Mouse (Mus musculus): Measurements from ENCODE around the gene Il31.
A peak's percentile ranks its signal among the peaks of the same experiment; 100 is the strongest.

Il31 gene

DNA sequence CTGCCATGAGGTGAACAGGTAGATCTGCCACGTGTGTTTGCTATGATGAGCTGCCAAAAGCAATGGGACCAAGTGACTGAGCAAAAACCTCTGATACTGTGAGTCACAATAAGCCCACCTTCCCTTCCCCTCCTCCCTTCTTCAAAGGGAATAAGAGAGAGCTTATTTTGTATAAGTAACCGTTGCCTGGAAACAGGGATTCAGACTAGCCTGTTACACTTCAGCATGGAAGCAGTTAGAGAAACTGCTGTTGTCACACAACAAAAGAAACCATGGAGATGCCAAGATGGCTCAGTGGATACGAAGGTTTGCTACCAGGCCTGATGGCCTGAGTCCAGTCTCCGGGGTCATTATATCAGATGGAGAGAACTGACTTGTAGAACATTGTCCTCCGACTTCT is 15.5 kb downstream of the Il31 start:
- no peak for DNase-seq (ENCODE audit: low read depth, low spot score)

- DNase-seq (ENCODE audit: low read depth, low spot score) = no peak
Measured at GRCm38 (mm10) chr5:123470784-123471400, 18.4 kb downstream of the Il31 start.

DNA sequence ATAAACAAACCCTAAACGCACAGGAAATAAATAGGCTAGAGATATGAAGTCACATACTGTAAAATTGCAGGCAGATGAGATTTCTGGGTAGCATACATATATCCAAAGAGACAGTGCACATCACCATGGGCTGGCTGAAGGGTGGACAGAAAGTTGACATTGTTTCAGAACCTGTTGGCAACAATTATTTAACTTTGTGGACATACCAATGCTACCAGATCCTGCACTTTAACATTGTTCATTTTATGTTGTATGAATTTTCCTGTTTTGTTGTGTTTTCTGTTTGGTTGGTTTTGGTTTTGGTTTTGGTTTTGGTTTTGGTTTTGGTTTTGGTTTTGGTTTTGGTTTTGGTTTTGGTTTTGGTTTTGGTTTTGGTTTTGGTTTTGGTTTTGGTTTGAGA is 24.7 kb downstream of the Il31 start:
- no peak for DNase-seq (ENCODE audit: low read depth, low spot score)

- no peak for DNase-seq (ENCODE audit: low read depth, low spot score)
Measured at GRCm38 (mm10) chr5:123461420-123461819, 27.9 kb downstream of the Il31 start.

DNA sequence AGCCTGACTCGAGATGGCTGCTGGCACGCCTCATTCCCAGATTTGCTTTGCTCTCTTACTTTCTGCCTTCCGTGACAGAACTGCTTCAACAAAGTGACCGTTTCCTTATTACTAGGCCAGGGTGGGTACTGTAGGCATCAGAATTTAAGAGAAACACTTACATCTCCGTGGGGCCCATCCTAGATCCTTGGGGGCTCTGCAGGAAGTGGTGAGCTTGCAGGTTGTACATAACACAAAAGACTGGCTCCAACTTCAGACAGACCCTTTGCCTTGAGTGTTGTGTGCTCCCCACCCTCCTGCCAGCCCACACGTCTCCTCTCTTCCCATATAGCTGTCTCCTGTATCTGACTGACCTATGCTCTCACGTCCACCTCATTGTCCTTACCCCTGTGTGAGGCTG is 37.4 kb downstream of the Il31 start:
- DNase-seq (ENCODE audit: low read depth, low spot score) = no peak

GRCm38 (mm10) chr5:123444849-123445334 is 44.4 kb downstream of the Il31 start:
- DNase-seq (ENCODE audit: low read depth, low spot score) = no peak

DNA sequence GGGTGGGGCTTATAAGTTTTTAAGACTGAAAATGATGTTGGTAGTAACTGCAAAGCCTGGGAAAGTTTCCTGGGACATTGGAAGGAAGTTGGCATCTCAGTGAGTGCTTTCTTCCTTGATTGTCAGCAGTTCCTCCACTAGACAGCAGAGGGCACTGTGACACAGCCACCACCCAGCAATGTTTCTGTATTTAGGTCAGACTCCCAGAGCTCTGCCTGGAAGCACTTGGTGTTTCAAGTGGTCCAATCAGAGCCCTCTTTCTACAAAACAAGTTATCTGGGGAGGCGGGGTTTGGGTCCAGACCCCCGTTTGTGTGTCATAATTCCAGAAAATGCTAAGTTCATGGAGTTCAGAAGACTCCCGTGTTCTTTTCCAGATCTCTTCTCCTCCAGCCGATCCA is 45.2 kb downstream of the Il31 start:
- DNase-seq (ENCODE audit: low read depth, low spot score) = peak; percentile 74

- no peak for DNase-seq (ENCODE audit: low read depth, low spot score)
Measured at GRCm38 (mm10) chr5:123442283-123442682, 47.0 kb downstream of the Il31 start.

GRCm38 (mm10) chr5:123440664-123441063 is 48.6 kb downstream of the Il31 start:
- DNase-seq (ENCODE audit: low read depth, low spot score) = no peak

GRCm38 (mm10) chr5:123439941-123440340 is 49.3 kb downstream of the Il31 start:
- no peak for DNase-seq (ENCODE audit: low read depth, low spot score)

- peak; percentile 83 for DNase-seq (ENCODE audit: low read depth, low spot score)
Measured at GRCm38 (mm10) chr5:123439312-123439711, 50.0 kb downstream of the Il31 start.

DNA sequence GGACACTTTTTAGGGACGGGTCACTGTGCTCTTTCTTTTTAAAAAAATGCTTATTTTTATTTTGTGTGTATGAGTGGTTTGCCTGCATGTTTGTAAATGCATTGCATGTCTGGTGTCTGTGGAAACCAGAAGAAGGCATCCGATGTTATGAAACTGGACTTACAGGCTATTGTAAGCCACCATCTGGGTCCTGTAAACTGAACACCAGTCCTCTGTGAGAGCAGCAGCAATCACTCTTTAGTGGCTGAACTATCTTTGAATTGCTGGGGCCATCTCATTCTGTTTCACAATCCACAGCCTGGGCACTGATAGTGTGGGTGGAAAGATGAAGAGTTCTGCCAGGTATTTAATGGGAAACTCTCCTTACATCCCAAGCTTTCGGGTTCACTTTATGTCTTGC is 50.9 kb downstream of the Il31 start:
- DNase-seq (ENCODE audit: low read depth, low spot score) = no peak

DNA sequence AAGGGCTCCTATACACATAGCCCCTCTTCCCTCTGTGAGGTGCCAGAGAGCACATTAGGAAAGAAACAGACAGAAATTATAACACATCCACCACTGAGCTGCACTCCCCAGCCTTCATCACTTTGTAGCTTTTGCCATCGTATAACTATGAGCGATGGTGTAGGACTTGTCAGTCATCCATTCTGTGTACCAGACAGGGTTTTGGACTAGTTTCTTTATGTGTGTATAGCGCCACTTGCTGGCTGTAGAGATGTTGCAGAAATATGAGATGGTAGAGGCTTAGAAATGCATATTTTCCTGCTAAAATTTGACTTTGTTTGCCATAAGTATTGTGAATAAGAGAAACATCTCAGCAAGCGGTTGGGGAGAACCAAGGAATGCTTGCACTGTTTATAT is 52.5 kb downstream of the Il31 start:
- peak; percentile 42 for DNase-seq (ENCODE audit: low read depth, low spot score)

DNA sequence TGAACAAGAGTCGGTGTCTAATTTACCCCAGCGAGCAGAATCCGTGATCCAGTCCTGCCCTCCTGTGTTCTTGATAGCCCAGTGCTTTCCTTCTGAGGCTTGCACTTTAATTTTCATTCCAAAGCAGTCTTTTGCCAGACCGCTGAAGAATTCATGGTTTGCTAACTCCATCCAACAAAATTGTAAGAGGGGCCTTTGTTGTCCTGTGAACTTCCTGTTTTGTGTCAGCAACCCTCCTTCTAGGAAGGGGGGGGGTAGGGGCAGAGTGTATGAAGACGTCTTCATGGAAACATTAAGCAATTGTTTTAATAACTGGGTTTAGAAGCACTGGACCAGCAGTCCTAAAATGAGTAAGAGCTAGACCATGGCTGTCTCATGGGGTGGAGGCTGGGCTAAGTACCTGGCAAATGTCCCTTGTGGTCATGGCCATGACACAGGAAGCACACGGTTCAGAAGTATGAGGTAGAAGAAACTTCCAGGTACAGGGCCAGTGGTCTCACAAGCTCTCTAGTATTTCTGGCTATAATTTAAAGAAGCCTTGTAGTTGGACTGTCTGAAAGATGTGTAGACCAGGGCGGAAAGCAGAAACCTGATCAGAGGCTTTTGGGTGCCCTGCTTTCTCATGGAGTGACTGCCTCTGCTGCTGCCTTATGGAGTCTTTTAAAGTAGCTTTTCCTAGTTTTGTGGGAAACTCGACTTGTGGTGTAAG is 53.1 kb downstream of the Il31 start:
- DNase-seq (ENCODE audit: low read depth, low spot score) = no peak

- no peak for DNase-seq (ENCODE audit: low read depth, low spot score)
Measured at GRCm38 (mm10) chr5:123432305-123432874, 56.9 kb downstream of the Il31 start.

DNA sequence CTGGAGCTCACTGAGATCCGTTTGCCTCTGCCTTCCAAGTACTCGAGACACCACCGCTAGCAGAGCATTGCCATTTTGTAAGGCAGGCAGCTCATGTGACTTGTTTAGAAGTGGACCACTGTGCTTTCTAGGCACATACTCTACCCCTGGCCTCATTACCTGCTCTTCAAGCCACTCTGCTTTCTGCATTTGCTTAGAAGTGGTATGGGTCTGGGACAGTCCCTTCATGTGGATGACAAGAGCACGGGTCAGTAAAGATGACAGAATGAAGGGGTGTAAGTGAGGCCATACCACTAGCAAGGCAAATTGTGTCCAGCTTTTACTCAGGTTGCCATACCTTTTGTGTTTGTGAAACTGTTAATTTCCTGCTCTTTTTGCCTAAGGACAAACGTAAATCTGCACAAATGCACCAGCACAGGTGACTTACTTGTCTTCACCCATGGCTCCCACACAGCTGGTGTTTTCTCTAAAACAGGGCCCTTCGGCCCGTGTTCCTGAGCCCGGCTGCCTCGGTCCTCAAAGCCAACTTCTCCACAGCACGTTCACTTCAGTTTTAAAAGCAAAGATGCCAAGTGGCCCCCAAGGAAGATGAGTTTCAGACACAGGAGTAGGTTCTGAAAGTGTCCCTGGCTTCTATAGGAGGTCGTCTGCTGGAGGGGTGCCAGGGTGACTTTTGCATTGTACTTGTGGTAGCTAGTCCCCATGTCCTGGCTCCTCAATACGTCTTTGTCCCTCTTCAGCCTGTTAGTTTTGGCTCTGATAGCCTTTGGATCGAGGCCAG is 57.6 kb downstream of the Il31 start:
- DNase-seq (ENCODE audit: low read depth, low spot score) = peak; percentile 66

Data from skeletal muscle tissue, adult 2 months (tissue).